Mouse (Mus musculus): ENCODE data around the gene Cmtm1.
A peak's percentile ranks its signal among the peaks of the same experiment; 100 is the strongest.
"Not testable (repeated sequence)": the region's sequence is repeated elsewhere in the genome, so short reads cannot be mapped to it uniquely, and the experiment has no call there.

The Cmtm1 gene

DNA sequence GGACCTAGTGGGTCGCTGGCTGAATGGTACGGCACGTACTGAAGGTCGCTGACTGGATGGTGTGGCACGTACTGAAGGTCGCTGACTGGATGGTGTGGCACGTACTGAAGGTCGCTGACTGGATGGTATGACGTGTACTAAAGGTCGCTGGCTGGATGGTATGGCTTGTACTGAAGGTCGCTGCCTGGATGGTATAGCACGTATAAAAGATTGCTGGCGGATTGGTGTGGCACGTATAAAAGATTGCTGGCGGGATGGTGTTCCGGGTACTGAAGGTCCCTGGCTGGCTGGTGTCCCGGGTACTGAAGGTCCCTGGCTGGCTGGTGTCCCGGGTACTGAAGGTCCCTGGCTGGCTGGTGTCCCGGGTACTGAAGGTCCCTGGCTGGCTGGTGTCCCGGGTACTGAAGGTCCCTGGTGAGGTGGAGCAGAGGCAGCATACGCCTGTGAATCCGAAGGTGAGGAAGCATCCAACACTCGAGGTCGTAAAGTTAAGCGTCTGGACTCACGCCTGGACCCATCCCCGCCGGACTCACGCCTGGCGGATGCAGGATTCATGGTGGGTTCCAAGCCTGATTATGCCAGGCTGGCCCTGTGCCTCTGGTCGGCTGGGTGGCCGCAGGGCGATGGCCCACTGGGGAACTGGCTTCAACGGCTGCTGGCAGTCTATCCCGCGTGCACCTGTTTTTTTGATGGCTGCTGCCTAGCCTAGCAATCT lies at the start of gene Cmtm1, which contains the start of gene Gm45711:
Gene Cmtm1, minus strand, starts transcription at position 705 of the 715 bp plus-strand sequence.
Gene Gm45711, minus strand, starts transcription at position 641 of the 715 bp plus-strand sequence.
- not testable (repeated sequence) for DNase-seq (ENCODE audit: low spot score in 2 of 2)

DNA sequence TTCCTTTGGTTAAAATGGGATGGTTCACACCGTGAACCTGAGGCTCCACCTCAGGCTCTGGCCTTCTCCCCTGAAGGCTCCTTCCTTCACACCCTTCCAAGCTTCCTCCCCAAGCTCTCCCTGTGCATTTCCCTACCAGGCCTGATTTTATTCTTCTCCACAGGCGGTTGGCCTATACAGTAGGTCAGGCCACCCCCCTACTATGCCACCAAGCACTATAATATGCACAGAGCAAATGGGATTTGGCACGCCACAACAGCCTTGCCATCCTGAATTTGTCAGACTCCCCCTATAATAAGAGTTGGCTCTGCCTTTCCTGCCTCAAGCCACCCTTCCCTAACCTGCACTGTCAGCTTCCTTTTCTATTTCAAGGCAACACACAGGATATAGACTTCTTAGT lies 48.7 kb upstream of the Cmtm1 start:
- DNase-seq (ENCODE audit: low spot score in 2 of 2), result no peak

DNA sequence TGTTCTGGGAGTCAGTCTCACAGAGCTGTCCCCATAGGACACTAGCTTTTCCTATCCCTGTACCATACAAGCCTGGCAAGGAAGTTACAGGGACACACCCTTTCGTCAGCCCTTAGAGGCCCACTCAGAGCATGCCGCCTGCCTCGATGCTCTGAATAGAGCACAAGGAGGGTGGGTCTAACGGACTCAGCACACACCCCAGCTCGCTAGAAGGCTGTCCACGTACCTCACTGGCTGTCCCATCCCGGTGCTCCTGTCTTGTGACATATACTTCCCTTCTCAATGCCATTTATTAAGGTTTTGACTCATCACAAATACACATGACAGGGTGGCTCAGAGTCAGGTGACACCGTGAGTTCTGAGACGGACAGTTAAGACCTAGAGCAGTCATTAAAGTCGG lies 44.6 kb upstream of the Cmtm1 start:
- DNase-seq (ENCODE audit: low spot score in 2 of 2), result no peak

DNA sequence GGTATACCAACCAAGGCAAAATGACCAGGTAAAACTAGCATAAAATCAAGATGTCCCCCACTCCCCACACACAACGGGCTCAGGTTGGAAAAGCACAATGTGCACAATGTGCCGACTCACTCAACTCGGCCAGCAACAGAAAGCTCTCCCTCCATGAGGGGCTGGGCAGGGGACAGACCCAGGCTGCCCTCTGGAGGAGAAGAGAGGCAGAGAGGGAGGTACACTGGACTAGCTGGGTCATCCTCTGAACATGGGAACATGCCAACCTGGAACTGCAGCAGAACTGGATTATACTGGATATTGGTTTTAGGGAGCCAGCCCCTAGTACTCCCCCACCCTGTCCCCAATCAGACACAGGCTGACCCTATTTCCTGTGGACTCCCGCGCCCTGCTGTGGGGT lies 43.2 kb upstream of the Cmtm1 start:
- DNase-seq (ENCODE audit: low spot score in 2 of 2), result no peak

DNA sequence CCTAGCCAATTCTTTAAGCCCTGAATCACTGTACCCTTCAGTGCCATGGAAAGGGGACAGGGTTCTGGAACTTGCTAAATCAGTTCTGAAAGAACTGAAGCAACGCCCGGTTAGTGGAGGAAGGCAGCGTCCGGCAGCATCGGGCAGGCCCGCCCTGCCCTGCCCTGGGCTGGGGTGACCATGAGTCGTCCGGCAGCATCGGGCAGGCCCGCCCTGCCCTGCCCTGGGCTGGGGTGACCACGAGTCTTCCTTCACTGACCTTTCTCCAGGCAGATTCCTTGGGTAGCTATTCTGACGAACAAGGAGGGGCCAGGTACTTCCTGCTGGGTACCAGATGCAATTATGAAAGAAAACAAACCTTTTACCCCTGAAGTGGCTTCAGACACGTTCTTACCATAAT lies 40.1 kb upstream of the Cmtm1 start:
- DNase-seq (ENCODE audit: low spot score in 2 of 2), result no peak

DNA sequence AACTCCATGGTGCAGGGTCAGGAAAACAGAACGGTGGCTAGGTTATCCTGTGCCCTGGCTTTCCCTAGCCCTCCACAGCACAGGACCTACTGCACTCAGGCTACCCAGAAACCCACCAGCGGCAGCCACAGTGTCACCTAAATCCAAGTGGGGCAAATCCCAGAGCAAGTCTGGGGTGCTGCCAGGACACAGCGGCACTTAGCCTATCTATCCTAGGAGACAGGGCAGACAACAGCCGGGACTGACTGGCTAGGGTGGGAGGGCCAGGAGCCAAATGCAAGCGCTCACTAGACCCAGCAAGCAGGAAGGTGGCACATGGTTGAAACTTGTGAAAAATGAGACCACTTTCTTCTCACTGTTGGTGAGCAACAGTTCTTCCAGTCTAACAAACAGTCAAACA lies 39.0 kb upstream of the Cmtm1 start:
- no peak for DNase-seq (ENCODE audit: low spot score in 2 of 2)

DNA sequence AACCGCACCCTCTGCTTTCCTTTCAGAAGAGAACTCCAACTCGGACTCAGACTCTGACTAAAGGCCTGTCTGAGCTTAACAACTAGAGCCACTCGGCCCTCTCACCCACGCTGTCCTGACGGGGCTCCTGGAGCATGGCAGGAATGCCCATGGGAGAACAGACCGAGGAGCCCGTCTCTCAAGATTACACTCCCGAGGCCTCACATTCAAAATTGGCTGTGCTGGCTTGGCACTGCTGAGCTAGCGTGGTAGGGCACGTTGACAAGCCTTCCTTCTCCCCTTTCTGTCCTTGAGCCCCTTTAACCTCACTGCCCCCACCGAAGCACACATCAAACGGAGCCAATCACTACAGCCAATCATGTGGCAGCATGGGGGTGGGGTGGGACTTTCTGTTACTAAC lies 36.8 kb upstream of the Cmtm1 start:
- DNase-seq (ENCODE audit: low spot score in 2 of 2), result no peak

DNA sequence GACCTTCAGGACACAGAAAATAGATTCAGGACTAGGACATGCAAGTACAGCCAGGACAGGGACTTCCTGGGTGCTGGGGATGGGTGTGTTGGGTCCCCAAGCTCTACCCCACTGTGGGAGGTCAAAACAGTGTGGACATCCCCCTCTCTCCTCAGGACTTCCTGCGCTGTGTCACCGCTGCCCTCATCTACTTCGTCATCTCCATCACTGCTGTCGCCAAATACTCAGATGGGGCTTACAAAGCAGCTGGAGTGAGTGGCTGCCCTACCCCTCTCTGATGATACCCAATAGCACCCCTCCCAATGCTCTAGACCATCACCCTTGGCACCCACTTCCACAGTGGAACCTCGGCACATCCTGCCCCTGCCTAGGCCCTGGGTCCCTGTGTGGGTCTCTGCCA lies 34.7 kb upstream of the Cmtm1 start:
- no peak for DNase-seq (ENCODE audit: low spot score in 2 of 2)

DNA sequence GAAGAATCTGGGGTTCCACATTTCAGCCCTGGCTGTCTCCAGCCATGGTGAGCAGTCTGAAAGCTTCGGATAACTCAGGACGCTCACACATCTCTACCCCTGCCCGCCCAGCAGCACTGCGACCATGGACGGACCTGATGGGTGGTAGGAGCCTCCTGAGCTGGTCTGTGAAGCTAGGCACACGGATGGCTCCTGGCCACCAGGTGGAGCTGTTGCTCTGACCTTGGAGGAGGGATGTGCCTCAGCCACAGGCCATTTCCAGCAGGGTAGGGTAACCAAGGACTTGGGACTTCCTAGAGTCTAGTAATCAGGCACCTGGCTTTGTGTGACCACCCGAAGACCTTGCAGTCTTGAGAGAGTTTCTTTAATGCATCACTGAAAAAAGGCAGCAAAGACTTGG lies 34.0 kb upstream of the Cmtm1 start:
- peak; percentile 57 to 85 for DNase-seq (ENCODE audit: low spot score in 2 of 2)

DNA sequence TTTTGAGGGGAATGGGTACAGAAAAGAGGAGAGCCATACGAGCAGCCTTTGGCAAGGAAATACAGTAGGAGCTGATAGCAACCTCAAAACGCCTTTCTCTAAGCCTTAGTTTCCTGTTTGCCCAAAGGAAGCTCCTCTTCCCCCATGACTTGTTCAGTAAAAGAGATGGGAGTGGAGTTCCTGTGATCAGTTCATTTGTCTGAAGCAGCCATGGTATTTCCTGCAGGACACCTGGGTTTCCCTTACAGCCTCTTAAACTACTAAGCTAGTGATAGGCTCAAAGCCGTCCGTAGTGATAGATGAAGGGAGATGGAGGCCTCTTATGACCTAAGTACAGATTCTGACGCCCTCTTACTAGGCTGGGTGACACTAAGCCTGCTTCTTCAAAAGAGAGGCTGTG lies 32.5 kb upstream of the Cmtm1 start:
- no peak for DNase-seq (ENCODE audit: low spot score in 2 of 2)

DNA sequence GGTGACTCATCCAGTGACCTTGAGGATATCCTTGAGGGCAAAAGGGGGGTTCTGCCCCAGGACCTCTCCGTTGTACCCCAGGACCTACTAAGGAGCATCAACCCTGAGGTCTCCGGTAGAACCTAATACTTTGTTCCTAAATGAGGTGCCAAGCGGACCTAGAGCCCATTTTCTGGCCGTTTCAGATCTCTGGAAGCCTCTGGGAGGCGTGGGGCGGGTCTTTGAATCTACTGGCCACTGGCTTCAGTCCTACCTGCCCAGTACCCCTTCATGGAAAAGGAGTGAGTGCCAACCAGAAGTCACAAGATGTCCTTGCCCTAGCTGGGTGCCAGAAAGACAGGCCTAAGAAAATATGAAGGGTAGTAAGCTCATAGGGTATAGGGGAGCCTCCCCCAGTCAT lies 31.7 kb upstream of the Cmtm1 start:
- no peak for DNase-seq (ENCODE audit: low spot score in 2 of 2)

DNA sequence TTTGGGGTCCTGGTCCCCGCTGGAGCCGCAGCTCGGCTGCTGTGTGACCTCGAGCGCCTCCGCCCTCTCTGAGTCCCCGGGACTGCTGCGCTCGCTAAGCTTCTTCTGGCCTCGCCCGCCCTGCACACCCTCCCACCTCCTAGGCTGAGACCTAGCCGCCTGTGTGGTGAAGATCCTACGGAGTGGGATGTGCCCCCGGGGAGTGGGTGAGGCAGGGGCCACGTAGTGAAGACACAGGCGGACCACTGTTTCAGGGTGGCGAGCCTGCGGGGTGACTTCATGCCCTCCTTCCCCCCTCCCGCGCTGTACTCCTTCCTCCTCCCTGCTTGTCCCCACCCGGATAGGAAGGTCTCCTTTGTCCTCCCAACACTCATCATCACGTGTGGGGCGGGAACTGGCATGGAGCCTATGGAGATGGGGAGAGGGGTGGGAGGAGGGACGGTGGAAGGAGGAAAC lies 31.2 kb upstream of the Cmtm1 start:
- no peak for DNase-seq (ENCODE audit: low spot score in 2 of 2)

DNA sequence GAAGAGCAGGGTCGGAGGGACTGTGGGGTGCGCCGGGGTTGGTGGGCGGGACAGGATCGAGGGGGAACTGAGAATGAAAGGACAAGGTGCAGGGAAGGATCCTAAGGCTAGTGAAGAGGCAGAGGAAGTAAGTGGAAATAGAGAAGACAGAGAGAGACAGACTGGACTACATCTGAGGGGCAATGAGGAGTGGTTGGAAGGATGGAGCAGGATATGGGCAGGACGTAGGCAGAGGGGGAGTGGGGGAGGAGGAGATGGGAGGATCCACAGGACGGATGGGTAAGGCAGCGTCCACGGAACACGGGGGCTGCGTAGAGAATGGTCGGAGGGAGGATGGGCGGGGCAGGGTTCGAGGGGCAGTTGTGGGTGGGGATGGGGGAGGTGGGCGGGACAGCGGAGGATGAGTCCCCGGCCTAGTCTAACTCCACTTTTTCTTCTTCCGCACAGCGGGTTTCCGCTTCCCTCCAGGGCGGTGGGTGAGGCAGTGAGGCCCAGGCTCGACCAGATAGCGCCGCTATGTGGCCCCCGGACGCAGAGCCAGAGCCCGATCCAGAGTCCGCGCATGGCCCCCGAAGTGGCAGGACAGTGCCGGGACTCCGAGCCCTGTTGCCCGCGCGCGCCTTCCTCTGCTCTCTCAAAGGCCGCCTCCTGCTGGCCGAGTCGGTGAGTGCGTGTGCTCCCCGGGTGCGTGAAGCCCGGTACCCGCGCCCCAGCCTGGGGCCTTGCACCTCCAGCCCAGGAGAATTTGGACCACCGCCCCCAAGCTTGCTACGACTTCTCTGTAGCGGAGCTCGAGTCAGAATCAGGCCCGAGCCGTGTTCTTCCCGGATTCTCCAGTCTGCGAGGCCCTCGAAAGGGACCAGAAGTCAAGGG lies 30.5 kb upstream of the Cmtm1 start:
- DNase-seq (ENCODE audit: low spot score in 2 of 2), result peak; percentile 69 to 82

DNA sequence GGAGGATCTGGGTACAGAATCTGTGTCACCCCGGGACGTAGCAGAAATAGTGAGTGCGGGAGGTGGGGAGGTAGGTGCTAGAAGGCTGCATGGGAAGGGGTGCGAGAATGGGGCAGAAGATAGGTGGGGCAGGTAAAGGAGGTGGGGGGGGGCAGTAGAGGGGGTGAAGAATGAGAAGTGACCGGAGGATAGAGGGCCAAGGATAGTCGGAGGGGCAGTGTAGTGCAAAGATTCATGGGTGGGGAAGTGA lies 30.0 kb upstream of the Cmtm1 start:
- peak in 1 of 2 experiments; percentile 16 for DNase-seq (ENCODE audit: low spot score in 2 of 2)

DNA sequence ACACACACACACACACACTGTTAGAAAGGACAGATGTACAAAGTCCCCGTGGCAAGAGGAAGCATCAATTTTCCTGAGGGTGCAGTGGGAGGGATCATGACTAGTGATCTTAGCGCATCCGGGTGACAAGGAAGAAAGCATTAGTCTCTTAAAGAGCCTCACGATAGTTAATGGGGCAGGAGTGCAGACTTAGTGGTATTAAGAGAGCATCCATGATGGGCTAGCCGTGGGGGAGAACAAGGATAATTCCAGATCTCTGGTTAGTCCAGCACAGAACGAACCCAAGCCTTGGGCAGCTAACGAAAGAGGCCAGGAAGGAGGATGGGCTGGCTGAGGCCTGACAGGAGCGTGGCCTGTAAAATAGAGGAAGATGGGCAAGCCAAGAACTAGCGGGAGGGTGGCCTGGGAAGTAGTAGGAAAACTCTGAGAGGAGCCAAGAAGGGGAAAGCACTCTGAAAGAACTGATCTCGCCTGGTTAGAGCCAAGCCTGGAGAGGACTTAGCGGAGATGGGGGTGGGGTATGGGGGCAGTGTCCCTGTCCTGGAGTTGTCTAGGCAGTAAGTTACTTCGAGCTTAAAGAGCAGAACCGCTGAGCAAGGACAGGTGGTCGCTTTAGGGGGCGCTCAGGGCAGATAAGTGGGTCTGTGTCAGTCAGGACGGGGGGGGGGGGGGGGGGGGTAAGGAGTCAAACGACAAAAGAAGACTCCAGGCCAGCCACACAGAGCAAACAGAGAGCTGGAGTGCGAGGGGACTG lies 29.5 kb upstream of the Cmtm1 start, which contains the start of gene Cmtm3:
Gene Cmtm3, plus strand, starts transcription at position 182 of the 754 bp plus-strand sequence.
- DNase-seq (ENCODE audit: low spot score in 2 of 2), result no peak

DNA sequence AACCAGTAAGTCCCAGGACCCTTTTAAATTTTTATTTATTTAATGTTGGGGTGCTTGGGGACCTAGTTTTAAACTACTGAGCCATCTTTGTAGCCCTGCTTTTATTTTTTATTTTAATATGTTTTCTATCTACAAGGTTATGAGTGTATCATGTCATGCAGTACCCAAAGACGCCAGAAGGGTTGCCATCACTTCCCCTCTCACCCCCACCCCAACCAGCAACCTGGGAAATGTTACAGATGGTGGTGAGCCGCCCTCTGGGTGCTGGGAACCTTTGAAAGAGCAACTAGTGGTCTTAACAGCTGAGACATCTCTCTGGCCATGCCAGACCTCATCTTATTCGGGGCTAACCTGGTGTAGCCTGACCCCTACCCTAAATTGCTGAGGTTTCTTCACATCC lies 27.9 kb upstream of the Cmtm1 start:
- no peak for DNase-seq (ENCODE audit: low spot score in 2 of 2)

DNA sequence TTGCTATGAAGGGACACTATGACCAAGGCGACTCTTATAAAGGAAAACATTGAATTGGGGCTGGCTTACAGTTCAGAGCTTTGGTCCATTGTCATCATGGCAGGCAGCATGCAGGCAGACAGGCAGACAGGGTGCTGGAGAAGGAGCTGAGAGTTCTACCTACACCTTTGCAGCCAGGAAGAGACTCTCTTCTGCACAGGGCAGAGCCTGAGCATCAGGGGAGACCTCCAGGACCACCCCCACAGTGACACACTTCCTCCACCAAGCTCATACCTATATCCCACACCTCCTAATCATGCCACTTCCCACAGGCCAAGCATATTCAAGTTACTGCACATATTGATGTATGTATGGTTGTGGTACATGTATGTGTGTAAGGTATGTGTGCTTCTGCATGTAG lies 26.9 kb upstream of the Cmtm1 start:
- no peak for DNase-seq (ENCODE audit: low spot score in 2 of 2)

DNA sequence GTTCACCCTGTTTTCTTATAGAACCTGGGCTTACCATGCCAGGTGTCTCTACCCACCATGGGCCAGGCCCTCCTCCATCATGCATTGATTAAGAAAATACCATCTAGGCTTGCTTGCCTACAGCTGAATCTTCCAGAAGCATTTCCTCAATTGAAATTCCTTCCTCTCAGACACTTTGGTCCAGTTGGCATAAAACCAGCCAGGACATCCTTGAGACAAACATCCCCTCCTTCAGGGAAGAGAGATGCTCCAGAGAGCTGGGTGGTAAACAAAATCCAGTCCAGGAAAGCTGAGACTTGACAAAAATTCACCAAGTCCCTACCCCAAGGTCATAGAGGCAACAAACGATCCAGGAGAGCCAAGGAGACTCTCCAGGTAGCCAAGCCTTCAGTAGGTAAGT lies 24.3 kb upstream of the Cmtm1 start:
- no peak for DNase-seq (ENCODE audit: low spot score in 2 of 2)

DNA sequence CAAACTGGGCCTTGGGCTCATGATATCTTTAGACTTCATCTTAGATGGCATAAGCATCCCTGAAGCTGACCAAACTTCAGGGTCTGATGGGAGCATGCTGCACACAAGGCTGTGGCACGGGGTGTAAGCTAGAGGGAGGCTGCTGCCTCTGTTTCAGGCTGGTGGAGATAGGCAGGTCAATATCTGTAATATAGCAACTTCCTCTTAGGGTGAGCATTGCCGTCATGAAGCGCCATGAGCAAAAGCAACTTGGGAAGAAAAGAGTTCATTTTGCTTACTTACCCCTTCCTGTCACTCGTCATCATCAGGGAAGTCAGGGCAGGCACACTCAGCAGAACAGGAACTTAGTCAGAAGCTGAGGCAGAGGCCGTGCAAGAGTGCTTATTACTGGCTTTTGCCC lies 23.8 kb upstream of the Cmtm1 start:
- no peak for DNase-seq (ENCODE audit: low spot score in 2 of 2)

DNA sequence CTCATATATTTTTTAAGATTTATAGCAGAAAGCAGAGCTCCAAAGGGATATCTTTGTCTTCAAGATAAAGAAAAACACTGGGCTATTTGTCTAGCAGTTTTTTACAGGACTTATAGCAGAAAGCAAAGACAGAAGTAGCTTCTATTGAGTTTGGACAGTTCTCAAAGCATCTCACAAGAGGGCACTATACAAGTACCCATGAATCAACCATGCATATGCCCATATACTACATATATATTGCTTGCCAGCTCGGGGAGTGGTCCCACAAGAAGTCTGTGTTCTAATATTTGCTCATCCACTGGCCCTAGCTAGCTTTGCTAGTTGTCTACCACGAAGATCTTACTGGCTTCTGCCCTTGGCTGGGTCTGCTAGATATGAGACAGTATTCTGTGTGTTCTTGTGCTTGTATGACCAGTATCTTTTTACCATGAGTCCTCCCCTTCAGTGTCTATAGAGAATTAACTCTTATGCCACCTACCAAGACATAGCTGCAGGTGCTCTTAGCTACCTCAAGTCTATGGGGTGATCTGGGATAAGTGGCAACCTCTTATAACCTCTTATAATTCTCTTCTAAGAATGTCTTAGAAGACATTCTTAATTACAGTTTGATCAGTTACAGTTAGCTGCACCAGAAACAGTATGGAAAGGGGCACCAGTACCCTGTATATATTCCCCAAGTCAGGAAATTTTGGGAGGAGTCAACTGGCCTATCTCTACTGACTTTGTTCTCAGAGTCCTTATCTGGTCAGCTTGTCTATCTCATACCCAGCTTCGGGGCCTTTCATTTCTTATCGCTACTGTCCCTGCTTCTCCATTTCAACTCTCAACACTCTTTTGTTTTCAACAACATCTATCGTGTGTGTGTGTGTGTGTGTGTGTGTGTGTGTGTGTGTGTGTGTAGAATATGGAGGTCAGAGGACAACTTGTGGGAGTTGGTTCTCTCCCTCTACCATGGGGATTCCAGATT lies 23.0 kb upstream of the Cmtm1 start:
- DNase-seq (ENCODE audit: low spot score in 2 of 2), result no peak

DNA sequence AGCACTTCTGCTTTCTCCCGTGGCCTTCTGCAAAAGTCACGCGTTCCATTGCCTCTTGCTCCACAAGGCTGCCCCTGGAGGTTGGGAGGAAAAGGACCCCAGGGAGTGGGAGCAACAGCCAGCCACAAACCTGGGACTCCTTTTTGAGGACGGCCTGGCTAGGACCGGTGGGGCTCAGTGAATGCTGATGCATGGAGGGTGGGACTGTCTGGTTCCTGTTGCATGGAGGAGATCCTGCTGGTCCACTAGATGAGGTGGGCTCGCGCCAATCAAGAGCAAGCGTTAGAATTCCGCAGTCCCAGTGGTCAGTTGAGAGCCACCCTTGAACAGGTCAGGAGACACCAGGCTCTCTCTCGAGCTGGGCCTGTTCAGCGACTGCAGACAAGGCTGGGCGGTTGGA lies 12.0 kb upstream of the Cmtm1 start, which contains the start of gene Cmtm2b:
Gene Cmtm2b, plus strand, starts transcription at position 301 of the 400 bp plus-strand sequence.
- DNase-seq (ENCODE audit: low spot score in 2 of 2), result not testable (repeated sequence)
